Mouse (Mus musculus) left cerebral cortex, postnatal 4 days (tissue): ENCODE data around the gene Cyct. TPM values are rescaled to one million over a fixed set of nuclear protein-coding genes. Genes with fewer than 3 reads are reported as not detected.

Source experiments
- DNase-seq: peaks from one replicate; pipeline ENCODE4 v3.0.0-alpha.2; 2022
- intact Hi-C: fragments of 180-260 bp; cut with DNase I; formaldehyde crosslinking; loops from one replicate; pipeline ENCODE4 v1.15.1; 2025
- total RNA-seq, 2 experiments: library from RNA; stranded (reverse); gene quantifications; 2 replicates each; pipeline ENCODE4 v1.2.3; 2021

Gene Cyct
- total RNA-seq, result not detected

DNA sequence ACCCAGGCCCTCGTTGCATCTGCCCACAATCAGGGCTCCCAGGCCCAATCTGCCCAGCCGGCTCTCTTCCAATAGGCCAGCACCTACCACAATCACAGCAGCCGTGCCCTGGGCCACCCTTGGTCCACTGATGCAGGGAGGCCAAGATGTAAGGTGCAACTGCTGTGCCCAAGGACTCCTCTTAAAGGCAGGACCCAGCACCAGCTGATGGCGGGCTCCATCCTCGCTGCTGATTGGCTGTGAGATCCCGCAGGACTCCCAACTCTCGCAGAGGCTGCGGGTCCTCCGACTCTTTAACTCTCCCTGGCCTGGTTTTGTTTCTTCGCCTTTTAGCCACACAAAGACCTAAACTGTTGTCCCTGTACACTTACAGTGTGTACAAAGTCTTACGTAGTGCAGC is at the start of gene Cyct:
Gene Cyct, minus strand, starts transcription at position 225 of the 400 bp plus-strand sequence.
- intact Hi-C loops, result loop anchor here (5.0 kb wide), 1 partner anchor 243 kb away; no protein-coding TSS in a partner anchor
- DNase-seq, result no peak

DNA sequence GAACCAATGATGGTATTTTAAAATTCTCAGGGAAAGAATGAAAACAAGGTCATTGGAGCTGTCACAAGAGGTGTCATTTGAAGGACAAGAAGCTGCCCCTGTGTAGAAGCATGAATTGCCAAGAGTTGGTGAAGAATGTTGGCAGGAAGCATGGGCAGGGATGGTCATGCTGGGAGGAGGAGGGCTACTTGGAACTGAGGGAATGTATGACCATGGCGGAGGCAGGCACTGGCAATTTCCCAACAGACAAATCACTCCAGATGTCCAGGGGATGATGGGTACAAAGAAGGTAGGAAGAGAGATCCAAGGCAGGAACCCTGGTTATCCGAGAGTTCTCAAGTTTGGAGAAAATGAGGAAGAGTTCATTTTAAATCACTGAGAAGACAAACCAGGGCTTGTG is 49.7 kb upstream of the Cyct start:
- DNase-seq, result peak; percentile 46
- intact Hi-C loops, result loop anchor here (10.0 kb wide), 1 partner anchor 125 kb away; no protein-coding TSS in a partner anchor

- intact Hi-C loops, result no loop called here
- DNase-seq, result no peak
Measured at GRCm38 (mm10) chr2:76409526-76409925, 49.3 kb upstream of the Cyct start.

- peak; percentile 71 for DNase-seq
- intact Hi-C loops, result no loop called here
Measured at GRCm38 (mm10) chr2:76406937-76407441, 46.7 kb upstream of the Cyct start.

- peak; percentile 69 for DNase-seq
- intact Hi-C loops, result no loop called here
Measured at GRCm38 (mm10) chr2:76406151-76406936, 46.1 kb upstream of the Cyct start, which contains the start of gene Osbpl6. Gene Osbpl6, plus strand, starts transcription at chr2:76406508.

- no peak for DNase-seq
- intact Hi-C loops, result no loop called here
Measured at GRCm38 (mm10) chr2:76405596-76406150, 45.4 kb upstream of the Cyct start.

- no peak for DNase-seq
Measured at GRCm38 (mm10) chr2:76400178-76400577, 39.9 kb upstream of the Cyct start.

GRCm38 (mm10) chr2:76386531-76386930 is 26.3 kb upstream of the Cyct start:
- no peak for DNase-seq
- intact Hi-C loops, result no loop called here

More at GRCm38 (mm10) chr2:76400178-76400577, 39.9 kb upstream of the Cyct start:
- intact Hi-C loops, result no loop called here

DNA sequence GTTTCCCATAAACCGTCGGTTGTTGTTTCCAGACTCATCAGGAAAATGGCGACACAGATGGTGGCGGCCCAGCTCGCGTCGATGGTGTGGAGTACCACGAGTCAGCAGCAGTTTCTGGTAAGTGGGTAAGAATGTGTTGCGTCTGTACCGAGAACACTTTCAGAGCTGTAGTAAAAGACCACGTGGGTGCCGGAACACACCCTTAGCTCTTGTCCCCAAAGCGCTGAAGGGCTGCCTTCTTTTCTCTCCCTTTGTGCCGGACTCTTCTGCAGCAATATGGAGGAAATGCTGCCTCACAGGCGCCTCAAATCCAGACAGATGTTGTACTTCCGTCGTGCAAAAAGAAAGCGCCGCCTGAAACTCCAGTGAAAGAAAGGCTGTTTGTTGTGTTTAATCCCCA is 18.4 kb upstream of the Cyct start:
- intact Hi-C loops, result no loop called here

GRCm38 (mm10) chr2:76374544-76375206 is 14.4 kb upstream of the Cyct start:
- DNase-seq, result no peak
- intact Hi-C loops, result no loop called here

More for the DNA sequence above, 18.4 kb upstream of the Cyct start:
- no peak for DNase-seq

- no peak for DNase-seq
- intact Hi-C loops, result no loop called here
Measured at GRCm38 (mm10) chr2:76372244-76372643, 12.0 kb upstream of the Cyct start.

- intact Hi-C loops, result no loop called here
- no peak for DNase-seq
Measured at GRCm38 (mm10) chr2:76370656-76370922, 10.3 kb upstream of the Cyct start.

DNA sequence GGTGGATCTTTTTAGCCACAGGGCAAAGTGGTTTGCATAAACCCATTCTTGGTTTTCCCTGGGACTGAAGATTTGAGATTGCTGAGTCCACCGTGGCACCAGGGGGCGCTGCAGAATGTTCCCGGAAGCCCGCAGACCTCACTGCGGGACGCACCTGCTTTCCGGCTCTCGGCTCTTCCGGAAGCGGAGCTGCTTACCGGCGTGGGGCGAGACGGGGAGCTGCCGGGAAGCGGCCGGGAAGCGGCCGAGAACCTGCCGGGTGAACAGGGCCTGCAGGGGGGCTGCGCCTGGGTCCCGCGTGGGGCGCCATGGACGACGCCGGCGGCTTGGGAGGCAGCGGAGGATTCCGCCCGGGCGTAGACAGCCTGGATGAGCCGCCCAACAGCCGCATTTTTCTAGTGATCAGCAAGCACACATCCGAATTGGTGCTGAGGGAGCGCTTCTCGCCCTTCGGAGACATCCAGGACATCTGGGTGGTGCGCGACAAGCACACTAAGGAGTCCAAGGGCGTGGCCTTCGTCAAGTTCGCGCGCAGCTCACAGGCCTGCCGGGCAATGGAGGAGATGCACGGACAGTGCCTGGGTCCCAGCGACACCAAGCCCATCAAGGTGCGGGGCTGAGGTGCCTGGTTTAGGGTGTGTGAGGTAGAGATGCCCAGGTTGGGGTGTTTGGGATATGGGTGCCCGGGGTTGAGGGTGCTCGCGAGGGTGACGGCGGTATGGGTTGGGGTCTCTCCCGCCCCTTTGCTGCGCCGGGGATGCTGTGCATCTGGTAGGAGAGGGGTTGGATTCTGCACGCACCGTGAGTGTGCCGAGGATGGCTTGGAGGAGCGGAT is 9.8 kb upstream of the Cyct start, which contains the start of gene Rbm45:
Gene Rbm45, plus strand, starts transcription at position 164 of the 835 bp plus-strand sequence.
- intact Hi-C loops, result loop anchor here (2.0 kb wide), 1 partner anchor 249 kb away; no protein-coding TSS in a partner anchor
- peak; percentile 92 for DNase-seq

DNA sequence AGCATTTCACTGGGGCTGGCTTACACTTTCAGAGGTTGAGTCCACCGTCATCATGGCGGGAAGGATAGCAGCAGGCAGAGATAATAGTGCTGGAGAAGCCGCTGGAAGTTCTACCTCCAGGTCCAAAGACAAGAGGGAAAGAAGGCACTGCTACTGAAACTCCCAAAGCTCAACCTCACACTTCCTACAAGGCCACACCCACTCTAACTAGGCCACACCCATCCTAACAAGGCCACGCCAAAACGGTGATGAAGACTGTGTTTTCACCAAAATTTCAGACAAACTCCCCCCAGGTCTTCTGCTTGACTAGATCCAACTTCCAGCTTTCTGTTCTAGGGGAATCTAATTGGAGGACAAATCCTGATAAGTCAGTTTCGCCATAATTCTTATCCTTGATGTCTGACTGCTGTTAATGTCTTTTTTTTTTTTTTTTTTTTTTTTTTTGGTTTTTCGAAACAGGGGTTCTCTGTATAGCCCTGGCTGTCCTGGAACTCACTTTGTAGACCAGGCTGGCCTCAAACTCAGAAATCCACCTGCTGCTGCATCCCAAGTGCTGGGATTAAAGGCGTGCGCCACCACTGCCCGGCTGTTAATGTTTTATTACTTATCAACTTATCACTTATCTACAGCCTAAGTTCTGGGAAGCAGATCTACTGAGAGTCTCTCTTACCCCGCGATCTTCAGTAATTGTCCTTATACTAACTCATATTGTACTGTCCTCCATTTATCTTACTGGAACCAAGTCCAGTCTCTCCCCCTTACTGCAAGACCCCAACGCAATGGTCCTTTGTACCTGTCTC is 8.8 kb upstream of the Cyct start:
- intact Hi-C loops, result loop anchor here (2.0 kb wide), 1 partner anchor 250 kb away; no protein-coding TSS in a partner anchor

GRCm38 (mm10) chr2:76367188-76367922 is 7.1 kb upstream of the Cyct start:
- DNase-seq, result peak; percentile 87
- intact Hi-C loops, result no loop called here

More for the DNA sequence above, 8.8 kb upstream of the Cyct start:
- no peak for DNase-seq

- no peak for DNase-seq
- intact Hi-C loops, result no loop called here
Measured at GRCm38 (mm10) chr2:76365811-76366210, 5.6 kb upstream of the Cyct start.

- intact Hi-C loops, result loop anchor here (5.0 kb wide), 1 partner anchor 245 kb away; no protein-coding TSS in a partner anchor
- DNase-seq, result peak; percentile 51
Measured at GRCm38 (mm10) chr2:76362111-76362510, 1.9 kb upstream of the Cyct start.

DNA sequence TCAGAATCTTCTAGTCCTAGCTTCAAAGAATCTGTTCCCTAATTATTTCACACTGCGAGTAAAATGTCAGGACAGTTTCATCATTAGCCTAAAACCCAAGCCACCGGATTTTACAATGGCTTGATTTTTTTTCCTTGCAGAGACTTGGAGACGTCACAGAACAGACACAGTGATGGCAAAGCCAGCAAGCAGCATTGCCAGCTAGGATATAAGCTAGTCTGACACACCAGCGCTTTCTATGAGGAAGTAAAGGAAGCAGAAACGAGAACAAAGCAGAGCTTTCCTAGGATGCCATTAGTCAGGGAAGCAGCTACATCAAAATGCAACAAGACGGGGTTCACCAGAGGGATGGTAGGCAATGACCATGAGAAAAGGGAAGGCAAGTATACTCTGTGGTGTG is 12.4 kb downstream of the Cyct start:
- no peak for DNase-seq
- intact Hi-C loops, result no loop called here

DNA sequence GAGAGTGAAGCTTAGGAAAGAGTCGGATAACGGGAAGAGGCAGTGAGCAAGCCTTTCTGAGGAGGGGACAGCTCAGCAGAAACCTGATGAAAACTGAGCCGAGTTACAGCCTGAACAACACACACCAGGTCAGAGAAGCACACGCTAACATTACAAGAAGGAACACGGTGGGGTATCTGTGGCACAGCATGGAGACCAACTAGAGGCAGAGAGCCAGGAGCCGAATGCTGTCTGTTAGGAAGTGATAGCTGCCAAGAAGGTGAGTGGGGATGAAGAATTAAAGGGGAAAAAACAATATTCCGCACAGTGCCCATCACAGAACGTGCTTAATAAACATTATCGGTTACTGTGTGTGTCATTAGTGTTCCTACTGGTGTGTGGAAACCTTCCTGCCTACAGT is 18.1 kb downstream of the Cyct start:
- no peak for DNase-seq
- intact Hi-C loops, result no loop called here
